Mouse (Mus musculus) liver, postnatal 0 days (tissue): ENCODE measurements around the gene Otulin.

ENCODE experiments used
- CTCF ChIP-seq: sonication (generic); IDR thresholded peaks from 2 replicates; pipeline ENCODE4 v1.5.1; 2016; ENCODE audit warnings: antibody characterized with exemption, low read depth
- EP300 ChIP-seq: IDR thresholded peaks from 2 replicates; pipeline ENCODE4 v1.6.1; 2016; ENCODE audit warnings: antibody characterized with exemption, low read depth, mild to moderate bottlenecking

DNA sequence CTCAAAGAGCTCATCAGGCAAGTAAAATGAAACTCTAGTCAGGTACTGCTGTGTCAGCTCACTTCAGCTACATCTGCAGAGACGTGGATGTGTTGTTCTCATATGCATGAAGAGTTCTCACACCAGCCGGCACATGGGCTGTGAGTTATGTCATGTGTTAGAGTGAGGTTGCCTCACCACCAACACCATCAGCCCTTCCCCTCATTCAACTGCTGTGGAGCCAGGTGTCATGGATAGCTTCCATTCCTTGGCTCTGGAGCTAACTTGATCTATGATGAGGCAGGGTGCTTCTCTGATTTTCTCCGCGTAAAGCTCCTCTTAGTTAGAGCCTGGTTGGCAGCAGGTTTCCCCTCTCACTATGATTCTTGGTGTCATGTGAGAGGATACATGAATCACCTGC, 60.1 kb downstream of the Otulin start:
- TF ChIP-seq CTCF (no peak), EP300 (no peak)
